Mouse (Mus musculus) cerebellum, adult (tissue): Measurements from ENCODE around the gene Cblc.
"Not testable (repeated sequence)": the region's sequence is repeated elsewhere in the genome, so short reads cannot be mapped to it uniquely, and the experiment has no call there.

Experiments
- ATAC-seq: cut with Nextera tagmentation; 2 replicates; pipeline ENCODE4 v1.9.2; 2017; ENCODE audit warnings: mild to moderate bottlenecking, moderate library complexity, mixed read lengths; ENCODE audit not compliant: insufficient number of reproducible peaks, low FRiP score, low TSS enrichment

Gene Cblc

GRCm38 (mm10) chr7:19820347-19821048, 23.9 kb upstream of the Cblc start:
- no peak for ATAC-seq

- ATAC-seq: no peak
Observed at GRCm38 (mm10) chr7:19818875-19819274, 22.3 kb upstream of the Cblc start.

GRCm38 (mm10) chr7:19818440-19818839, 21.8 kb upstream of the Cblc start:
- ATAC-seq: no peak

- ATAC-seq: no peak
Observed at GRCm38 (mm10) chr7:19817382-19818105, 20.9 kb upstream of the Cblc start.

GRCm38 (mm10) chr7:19816224-19816771, 19.7 kb upstream of the Cblc start:
- ATAC-seq: no peak

DNA sequence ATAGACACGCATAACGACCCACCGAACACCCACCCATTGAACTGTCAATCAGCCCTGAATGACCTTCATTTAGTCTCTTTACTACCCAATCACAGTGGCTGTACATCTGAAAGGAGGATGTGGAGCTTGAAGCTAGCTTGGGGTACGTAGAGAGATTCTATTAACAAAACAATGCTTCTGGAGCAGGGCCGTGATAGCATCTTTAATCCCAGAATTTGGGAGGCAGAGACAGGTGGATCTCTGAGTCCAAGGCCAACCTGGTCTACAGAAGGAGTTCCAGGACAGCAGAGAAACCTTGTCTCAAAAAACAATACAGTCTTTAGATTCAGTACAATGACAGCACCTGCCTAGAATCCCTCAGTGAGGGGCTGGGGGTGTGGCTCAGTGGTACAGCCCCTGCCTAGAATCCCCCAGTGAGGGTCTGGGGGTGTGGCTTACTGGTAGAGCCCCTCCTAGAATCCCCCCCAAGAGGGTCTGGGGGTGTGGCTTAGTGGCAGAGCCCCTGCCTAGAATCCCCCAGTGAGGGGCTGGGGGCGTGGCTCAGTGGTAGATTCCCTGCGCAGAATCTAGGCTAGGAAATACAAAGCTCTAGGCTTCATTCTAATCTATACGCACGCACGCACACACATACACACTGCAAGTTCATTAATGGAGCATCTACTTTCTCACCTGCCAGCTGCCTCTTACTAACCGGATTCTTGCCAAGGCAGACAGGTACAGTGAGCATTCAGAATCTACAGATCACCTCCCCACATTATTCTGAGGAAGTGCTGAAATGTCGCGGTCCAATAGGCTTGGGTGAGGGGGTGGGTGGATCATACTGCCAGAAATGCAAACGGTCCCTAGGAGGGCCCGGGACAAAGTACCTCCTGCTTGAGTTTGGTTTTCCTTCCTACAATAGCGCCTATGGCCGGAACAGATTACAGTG, 19.0 kb upstream of the Cblc start:
- ATAC-seq: no peak

GRCm38 (mm10) chr7:19813579-19814122, 17.0 kb upstream of the Cblc start:
- ATAC-seq: no peak

- ATAC-seq: no peak
Observed at GRCm38 (mm10) chr7:19813161-19813560, 16.6 kb upstream of the Cblc start.

- ATAC-seq: no peak
Observed at GRCm38 (mm10) chr7:19811114-19811513, 14.5 kb upstream of the Cblc start.

GRCm38 (mm10) chr7:19809369-19809768, 12.8 kb upstream of the Cblc start:
- no peak for ATAC-seq

GRCm38 (mm10) chr7:19806356-19806969, 9.9 kb upstream of the Cblc start:
- ATAC-seq: no peak

- no peak for ATAC-seq
Observed at GRCm38 (mm10) chr7:19802995-19803394, 6.4 kb upstream of the Cblc start.

GRCm38 (mm10) chr7:19800764-19801163, 4.2 kb upstream of the Cblc start:
- no peak for ATAC-seq

GRCm38 (mm10) chr7:19796254-19796653, 355 bp downstream of the Cblc start:
- no peak for ATAC-seq

GRCm38 (mm10) chr7:19795236-19795635, 1.4 kb downstream of the Cblc start:
- ATAC-seq: no peak

GRCm38 (mm10) chr7:19792701-19793630, 3.6 kb downstream of the Cblc start:
- ATAC-seq: no peak

GRCm38 (mm10) chr7:19791504-19791903, 5.1 kb downstream of the Cblc start:
- ATAC-seq: not testable (repeated sequence)

GRCm38 (mm10) chr7:19789904-19790347, 6.7 kb downstream of the Cblc start:
- ATAC-seq: 0 out of 2 replicates have a peak, but pooled peaks have one; percentile 40
